Mouse (Mus musculus) megakaryocyte, embryonic 14.5 days (primary cell): ENCODE results near the gene Pcnt.

ENCODE experiments used
- FLI1 ChIP-seq: IDR thresholded peaks from 2 replicates; pipeline ENCODE4 v1.6.1; 2012; ENCODE audit warnings: low read length, inconsistent platforms, mixed read lengths
- GATA1 ChIP-seq: IDR thresholded peaks from 3 replicates; pipeline ENCODE4 v1.6.1; 2012; ENCODE audit warnings: mixed read lengths, low read length, inconsistent platforms, borderline replicate concordance

DNA sequence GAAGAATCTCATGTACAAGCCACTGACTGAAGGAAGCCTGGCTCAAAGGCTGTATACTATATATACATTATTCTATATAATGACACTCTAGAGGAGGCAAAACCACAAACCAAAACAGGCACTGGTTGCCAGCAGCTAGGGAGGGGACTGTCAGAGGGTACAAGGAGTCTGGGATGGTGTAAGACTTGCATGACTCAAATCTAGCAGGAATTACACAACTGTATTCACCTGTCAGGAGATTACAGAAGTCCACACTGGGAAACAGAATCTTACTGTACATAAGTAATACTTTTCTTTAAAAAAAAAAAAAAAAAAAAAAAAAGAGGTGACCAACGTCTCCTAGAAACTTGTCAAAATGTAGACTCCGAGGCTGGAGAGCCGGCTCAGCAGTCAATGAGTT, 114.0 kb downstream of the Pcnt start:
- TF ChIP-seq GATA1 (no peak), FLI1 (no peak)
